Comparison of ENCODE assay signal across 26 mouse cellular contexts in genomic region chr4:85957879-85958278, GRCm38 (mm10).
"Had no signal": no experiment of that assay in that cellular context is flagged by ENCODE, and none has a peak within 500 bp of the region (broad histone marks: within the 10 kb centered on the region; RNA-seq: fewer than 3 reads in every experiment).

No protein-coding gene starts in this region.

- H3K4me3 ChIP-seq: embryonic facial prominence, embryonic 10.5 days; embryonic facial prominence, embryonic 12.5 days; embryonic facial prominence, embryonic 13.5 days; embryonic facial prominence, embryonic 15.5 days; erythroblast, embryonic 14.5 days; forebrain, embryonic 10.5 days; forebrain, embryonic 12.5 days; forebrain, embryonic 13.5 days; forebrain, embryonic 15.5 days; gastrocnemius, adult 2 months; heart, adult 2 months; heart, embryonic 10.5 days had no signal

- H3K9me3 ChIP-seq: embryonic facial prominence, embryonic 10.5 days; embryonic facial prominence, embryonic 12.5 days; embryonic facial prominence, embryonic 13.5 days; embryonic facial prominence, embryonic 15.5 days; forebrain, embryonic 10.5 days; forebrain, embryonic 12.5 days; forebrain, embryonic 13.5 days; forebrain, embryonic 15.5 days; heart, embryonic 10.5 days had no signal

- H3K27me3 ChIP-seq: embryonic facial prominence, embryonic 12.5 days; embryonic facial prominence, embryonic 13.5 days; embryonic facial prominence, embryonic 15.5 days; forebrain, embryonic 12.5 days; forebrain, embryonic 13.5 days; forebrain, embryonic 15.5 days had no signal

- H3K27ac ChIP-seq: embryonic facial prominence, embryonic 10.5 days; embryonic facial prominence, embryonic 12.5 days; embryonic facial prominence, embryonic 13.5 days; embryonic facial prominence, embryonic 15.5 days; forebrain, embryonic 10.5 days; forebrain, embryonic 12.5 days; forebrain, embryonic 13.5 days; forebrain, embryonic 15.5 days; gastrocnemius, adult 2 months; heart, adult 2 months; heart, embryonic 10.5 days had no signal

- DNase-seq: cerebellum, adult 9-10 months; cerebellum, adult 9-11 months; cerebellum, postnatal 10 days; cerebellum, postnatal 14 days; cerebellum, postnatal 25 days; cerebellum, postnatal 36 days; embryo, embryonic 11 days; forebrain, postnatal 0 days; gastrocnemius, adult 2 months; gastrocnemius, postnatal 10 days; gastrocnemius, postnatal 14 days; gastrocnemius, postnatal 25 days; gastrocnemius, postnatal 36 days; heart, adult 11 months; heart, adult 18-20 months; heart, adult 2 months had no signal

- H3K4me1 ChIP-seq: embryonic facial prominence, embryonic 10.5 days; embryonic facial prominence, embryonic 12.5 days; embryonic facial prominence, embryonic 15.5 days; forebrain, embryonic 10.5 days; forebrain, embryonic 12.5 days; forebrain, embryonic 13.5 days; forebrain, embryonic 15.5 days had no signal

- H3K9ac ChIP-seq: embryonic facial prominence, embryonic 12.5 days; embryonic facial prominence, embryonic 13.5 days; embryonic facial prominence, embryonic 15.5 days; forebrain, embryonic 12.5 days; forebrain, embryonic 13.5 days; forebrain, embryonic 15.5 days; forebrain, postnatal 0 days had no signal

- H3K36me3 ChIP-seq: embryonic facial prominence, embryonic 10.5 days; embryonic facial prominence, embryonic 12.5 days; embryonic facial prominence, embryonic 13.5 days; embryonic facial prominence, embryonic 15.5 days; forebrain, embryonic 10.5 days; forebrain, embryonic 12.5 days; forebrain, embryonic 15.5 days; heart, embryonic 10.5 days had no signal
